Mouse (Mus musculus) megakaryocyte, embryonic 14.5 days (primary cell): ENCODE data around the gene Fbn1.

ENCODE experiments used
- FLI1 ChIP-seq: IDR thresholded peaks from 2 replicates; pipeline ENCODE4 v1.6.1; 2012; ENCODE audit warnings: low read length, inconsistent platforms, mixed read lengths
- GATA1 ChIP-seq: IDR thresholded peaks from 3 replicates; pipeline ENCODE4 v1.6.1; 2012; ENCODE audit warnings: mixed read lengths, low read length, inconsistent platforms, borderline replicate concordance

- no peak for TF ChIP-seq GATA1
- TF ChIP-seq FLI1 = no peak
These were observed 229.3 kb downstream of the Fbn1 start for GRCm38 (mm10) chr2:125278474-125278873.
